19 mouse cellular contexts compared by ENCODE assay signal in genomic region chr1:106694316-106694715, GRCm38 (mm10). TPM values are rescaled to one million over a fixed set of nuclear protein-coding genes. Genes with fewer than 3 reads are reported as not detected.
A peak's percentile ranks its signal among the peaks of the same experiment; 100 is the strongest.
DNase-seq lines count a peak whose midpoint lies in the region; ATAC-seq and TF ChIP-seq lines count a peak whose summit lies in the region.
"Had no signal": no experiment of that assay in that cellular context is flagged by ENCODE, and none has a peak within 500 bp of the region (broad histone marks: within the 10 kb centered on the region; RNA-seq: fewer than 3 reads in every experiment).

No protein-coding gene starts in this region.

- TF ChIP-seq POLR2A in lung, adult 2 months (IDR thresholded peaks at IDR 0.05; ENCODE audit: borderline replicate concordance, extremely low read depth, low read depth, low read length) = no peak

- H3K4me2 ChIP-seq in heart, embryonic 11.5 days = no peak overlapping the region
- H3K4me2 ChIP-seq in lung, embryonic 16.5 days (ENCODE audit: low read depth, low read length) = no peak overlapping the region
- H3K4me2 ChIP-seq: embryonic facial prominence, embryonic 12.5 days; liver, embryonic 13.5 days; midbrain, embryonic 12.5 days had no signal

- no peak overlapping the region for H3K4me3 ChIP-seq in heart, embryonic 11.5 days (ENCODE audit: low read depth, low read length)
- H3K4me3 ChIP-seq in lung, embryonic 16.5 days (ENCODE audit: low read length) = no peak overlapping the region
- no peak overlapping the region for H3K4me3 ChIP-seq in lung, adult 2 months (replicated peaks; ENCODE audit: extremely low read depth, low read depth, low read length)
- H3K4me3 ChIP-seq: embryonic facial prominence, embryonic 12.5 days; gastrocnemius, adult 2 months; layer of hippocampus, adult 2 months; limb, embryonic 10.5 days; liver, embryonic 13.5 days; midbrain, embryonic 12.5 days had no signal

- peak; percentile 37 to 53 for DNase-seq in heart, adult 9 months (ENCODE audit: low spot score in 2 of 2)
- no peak for DNase-seq in lung, adult 2 months
- DNase-seq in adipocyte (ENCODE audit: low spot score) = peak; percentile 77
- peak; percentile 48 for DNase-seq in kidney, postnatal 14 days
- DNase-seq in gastrocnemius, postnatal 4 days (ENCODE audit: low spot score in 2 of 2) = no peak
- DNase-seq in left cerebral cortex, postnatal 25 days (ENCODE audit: low spot score in 2 of 2) = no peak
- DNase-seq: cerebellum, adult 9-10 months; forebrain, postnatal 0 days; gastrocnemius, adult 2 months; liver, embryonic 13.5 days; thymus, adult 18-20 months had no signal

- no peak for TF ChIP-seq CTCF in lung, adult 2 months (IDR thresholded peaks at IDR 0.05; ENCODE audit: insufficient read depth, low read length)

- H3K27ac ChIP-seq in heart, embryonic 11.5 days (ENCODE audit: low read depth, low read length) = no peak overlapping the region
- H3K27ac ChIP-seq in lung, embryonic 16.5 days (ENCODE audit: low read length) = no peak overlapping the region
- H3K27ac ChIP-seq: embryonic facial prominence, embryonic 12.5 days; gastrocnemius, adult 2 months; layer of hippocampus, adult 2 months; limb, embryonic 10.5 days; liver, embryonic 13.5 days; midbrain, embryonic 12.5 days had no signal

- intact Hi-C loops in left cerebral cortex, postnatal 25 days (cut with DNase I) = no loop called here

- 50% methylated on average over 6 of the region's 6 CpGs for WGBS in heart, embryonic 11.5 days (ENCODE audit: insufficient replicate concordance)
- WGBS in lung, embryonic 16.5 days = 64% methylated on average over 6 of the region's 6 CpGs
- 41% methylated on average over 6 of the region's 6 CpGs for WGBS in lung, adult 2 months

- no peaks in the 10 kb centered on the region for H3K9me3 ChIP-seq in heart, embryonic 11.5 days (replicated peaks; ENCODE audit: control insufficient read depth, low read length)
- H3K9me3 ChIP-seq in lung, embryonic 16.5 days (ENCODE audit: control insufficient read depth, low read length) = no peaks in the 10 kb centered on the region
- H3K9me3 ChIP-seq: embryonic facial prominence, embryonic 12.5 days; G1E; limb, embryonic 10.5 days; liver, embryonic 13.5 days; midbrain, embryonic 12.5 days had no signal

- H3K4me1 ChIP-seq in heart, embryonic 11.5 days (ENCODE audit: control insufficient read depth, insufficient read depth, low read length) = peaks cover 13% of the 10 kb centered on the region
- no peaks in the 10 kb centered on the region for H3K4me1 ChIP-seq in lung, embryonic 16.5 days (replicated peaks; ENCODE audit: control insufficient read depth, insufficient read depth, low read length)
- peaks cover 6% of the 10 kb centered on the region for H3K4me1 ChIP-seq in lung, adult 2 months (ENCODE audit: control insufficient read depth, insufficient read depth, low read length)
- H3K4me1 ChIP-seq: embryonic facial prominence, embryonic 12.5 days; limb, embryonic 10.5 days; midbrain, embryonic 12.5 days had no signal

- H3K36me3 ChIP-seq in heart, embryonic 11.5 days (ENCODE audit: control insufficient read depth, insufficient read depth, low read length) = no peaks in the 10 kb centered on the region
- no peaks in the 10 kb centered on the region for H3K36me3 ChIP-seq in lung, embryonic 16.5 days (ENCODE audit: control insufficient read depth, insufficient read depth, low read length)
- H3K36me3 ChIP-seq: embryonic facial prominence, embryonic 12.5 days; G1E; limb, embryonic 10.5 days; liver, embryonic 13.5 days; midbrain, embryonic 12.5 days had no signal

- H3K27me3 ChIP-seq in heart, embryonic 11.5 days (ENCODE audit: control insufficient read depth, insufficient read depth, low read length) = no peaks in the 10 kb centered on the region
- H3K27me3 ChIP-seq in lung, embryonic 16.5 days (ENCODE audit: control insufficient read depth, insufficient read depth, low read depth, low read length) = no peaks in the 10 kb centered on the region
- H3K27me3 ChIP-seq: embryonic facial prominence, embryonic 12.5 days; liver, embryonic 13.5 days; midbrain, embryonic 12.5 days had no signal

- no peak overlapping the region for H3K9ac ChIP-seq in heart, embryonic 11.5 days (ENCODE audit: low read depth, low read length)
- H3K9ac ChIP-seq in lung, embryonic 16.5 days (ENCODE audit: low read length) = no peak overlapping the region
- H3K9ac ChIP-seq: embryonic facial prominence, embryonic 12.5 days; forebrain, postnatal 0 days; liver, embryonic 13.5 days; midbrain, embryonic 12.5 days had no signal

- ATAC-seq in heart, embryonic 11.5 days (replicated peaks; ENCODE audit: insufficient number of reproducible peaks, low FRiP score, low TSS enrichment) = no peak
- peak; percentile 41; the same call in 1 of the 2 replicates for ATAC-seq in lung, embryonic 16.5 days (ENCODE audit: low read depth)
- ATAC-seq: CD4-positive, CD25-positive, alpha-beta regulatory T cell, adult 4 months; forebrain, postnatal 0 days had no signal

RNA-seq across cellular contexts. Expression of gene Bcl2, which starts 19.8 kb away (rescaled TPM):
- polyA plus RNA-seq in heart, embryonic 11.5 days (2014; fragmentation: Nextera tagmentation; extraction: Ambion mirVana) = 7.3 and 7.9 TPM in 2 replicates
- polyA plus RNA-seq in lung, embryonic 16.5 days (2015; fragmentation: Nextera tagmentation; extraction: Ambion mirVana) = 18.5 and 19.7 TPM in 2 replicates
- 3.0 and 3.8 TPM in 2 replicates for polyA plus RNA-seq in lung, adult 2 months (2012; rRNA removed)
- total RNA-seq in gastrocnemius, postnatal 4 days (2021) = 10 to 100 TPM; 10.9 to 11.4 TPM
- total RNA-seq in left cerebral cortex, postnatal 25 days (2021) = 10 to 100 TPM; 15.5 to 16.1 TPM

Comparison
In these comparisons a context has a peak if more than half of its experiments do, and no peak if none do; other contexts are left out.
1. DNase-seq: peak in heart, adult 9 months (2 of 2), adipocyte (single experiment) and kidney, postnatal 14 days (single experiment); none in lung, adult 2 months (single experiment), gastrocnemius, postnatal 4 days (0 of 2) and left cerebral cortex, postnatal 25 days (0 of 2).